Mouse (Mus musculus): ENCODE measurements around the gene Prkag2. TPM values are rescaled to one million over a fixed set of nuclear protein-coding genes. Genes with fewer than 3 reads are reported as not detected.

Gene Prkag2
- polyA plus RNA-seq, 1 experiment from 2014 or later, result 3.9 TPM

DNA sequence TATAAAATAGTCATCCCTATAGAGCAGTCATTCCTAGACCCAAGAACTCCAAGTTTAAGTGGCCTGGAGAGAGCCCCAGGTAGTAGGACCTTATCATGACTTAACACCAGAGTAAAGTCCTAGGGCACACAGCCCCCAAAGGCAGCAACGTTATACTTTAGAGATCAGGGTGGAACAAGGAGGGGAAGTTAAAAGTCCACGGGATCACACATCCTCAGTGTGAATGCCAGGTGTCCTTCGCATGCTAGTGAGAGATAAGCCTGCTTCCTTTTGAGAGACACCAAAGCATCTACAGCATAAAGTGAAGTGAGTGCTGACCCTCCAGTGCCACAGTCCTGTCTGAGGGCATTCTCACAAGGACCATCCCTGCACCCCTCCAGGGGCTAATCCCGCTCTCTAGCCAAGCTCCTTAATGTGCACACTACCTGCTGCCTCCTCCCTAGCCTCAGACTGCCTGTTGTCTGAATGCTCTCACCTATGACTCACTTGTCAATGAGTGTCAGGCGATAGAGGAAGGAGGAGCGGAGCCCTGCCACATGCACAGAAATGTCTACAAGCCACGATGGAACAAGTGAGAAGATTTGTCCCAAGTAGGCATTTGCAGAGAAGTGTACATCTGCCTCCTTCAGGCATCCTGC is 132.4 kb downstream of the Prkag2 start:
- 20% methylated on average over 7 of the region's 7 CpGs for WGBS (ENCODE audit: insufficient replicate concordance)
- Histone ChIP-seq H3K9me3 (replicated peaks) (no peaks in the 10 kb centered on the region), H3K4me1 (replicated peaks) (peaks cover 27% of the 10 kb centered on the region), H3K4me2 (no peak overlapping the region), H3K9ac (no peak overlapping the region), H3K27me3 (peaks cover 39% of the 10 kb centered on the region), H3K27ac (replicated peaks) (no peak overlapping the region), H3K36me3 (replicated peaks) (no peaks in the 10 kb centered on the region), H3K4me3 (replicated peaks) (no peak overlapping the region)
- ATAC-seq (ENCODE audit: insufficient read depth), result no peak

DNA sequence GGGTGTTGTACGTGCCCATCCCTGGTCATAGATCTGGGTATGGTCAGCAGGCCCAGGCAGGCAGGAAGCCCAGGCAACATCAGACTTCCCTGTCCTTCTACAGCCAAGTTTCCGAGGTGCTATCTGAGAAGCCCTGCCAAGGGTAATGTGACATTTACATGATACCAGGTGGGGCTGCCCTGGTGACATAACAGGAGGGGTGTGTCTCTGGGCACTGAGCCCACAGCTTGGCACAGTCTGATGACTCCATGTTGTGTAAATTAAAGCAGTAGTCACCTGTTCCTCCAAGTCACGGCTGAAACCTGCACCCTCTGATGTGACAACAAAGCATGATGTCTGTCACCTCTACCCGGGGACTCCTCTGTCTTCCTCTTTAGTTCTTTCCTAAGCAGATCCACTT is 136.7 kb downstream of the Prkag2 start:
- Histone ChIP-seq H3K4me1 (replicated peaks) (peaks cover 10% of the 10 kb centered on the region), H3K36me3 (replicated peaks) (no peaks in the 10 kb centered on the region), H3K4me2 (no peak overlapping the region), H3K27me3 (peaks cover 23% of the 10 kb centered on the region), H3K9me3 (replicated peaks) (no peaks in the 10 kb centered on the region), H3K9ac (no peak overlapping the region), H3K27ac (replicated peaks) (no peak overlapping the region), H3K4me3 (replicated peaks) (no peak overlapping the region)
- WGBS (ENCODE audit: insufficient replicate concordance), result 55% methylated on average over 4 of the region's 4 CpGs
- no peak for ATAC-seq (ENCODE audit: insufficient read depth)

- Histone ChIP-seq H3K27me3 (0 out of 2 replicates have a peak, but pooled peaks cover 2% of the 10 kb centered on the region), H3K4me3 (replicated peaks) (no peak overlapping the region), H3K36me3 (replicated peaks) (no peaks in the 10 kb centered on the region), H3K4me2 (no peak overlapping the region), H3K9me3 (replicated peaks) (no peaks in the 10 kb centered on the region), H3K4me1 (replicated peaks) (no peaks in the 10 kb centered on the region), H3K9ac (no peak overlapping the region), H3K27ac (replicated peaks) (no peak overlapping the region)
- ATAC-seq (ENCODE audit: insufficient read depth), result no peak
- 74% methylated on average over 5 of the region's 5 CpGs for WGBS (ENCODE audit: insufficient replicate concordance)
These were observed 139.7 kb downstream of the Prkag2 start for GRCm38 (mm10) chr5:24960791-24961190.

DNA sequence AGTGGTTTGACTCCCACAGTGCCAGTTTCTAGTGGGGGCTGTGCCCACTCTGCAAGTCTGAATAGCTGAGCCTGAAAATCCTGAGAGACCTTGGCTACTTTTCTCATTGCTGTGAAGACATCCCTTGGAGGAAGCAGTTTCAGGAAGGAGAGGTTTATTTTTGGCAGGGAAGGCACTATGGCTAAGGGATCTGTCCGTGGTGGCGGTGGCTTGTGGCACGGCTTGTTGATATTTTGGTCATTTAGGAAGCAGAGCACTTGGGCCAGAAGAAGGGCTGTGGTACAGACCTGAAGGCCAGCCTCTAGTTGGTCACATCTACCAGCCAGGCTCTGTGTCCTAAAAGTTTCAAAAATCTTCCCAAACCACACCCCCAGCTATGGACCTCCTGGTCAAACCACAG is 140.7 kb downstream of the Prkag2 start:
- H3K4me2 ChIP-seq, result no peak overlapping the region
- WGBS (ENCODE audit: insufficient replicate concordance), result 49% methylated on average over 3 of the region's 3 CpGs
- no peaks in the 10 kb centered on the region for H3K27me3 ChIP-seq
- H3K27ac ChIP-seq (replicated peaks), result no peak overlapping the region
- no peak overlapping the region for H3K9ac ChIP-seq
- H3K36me3 ChIP-seq (replicated peaks), result no peaks in the 10 kb centered on the region
- H3K9me3 ChIP-seq (replicated peaks), result no peaks in the 10 kb centered on the region
- no peaks in the 10 kb centered on the region for H3K4me1 ChIP-seq (replicated peaks)
- no peak overlapping the region for H3K4me3 ChIP-seq (replicated peaks)
- ATAC-seq (ENCODE audit: insufficient read depth), result no peak

DNA sequence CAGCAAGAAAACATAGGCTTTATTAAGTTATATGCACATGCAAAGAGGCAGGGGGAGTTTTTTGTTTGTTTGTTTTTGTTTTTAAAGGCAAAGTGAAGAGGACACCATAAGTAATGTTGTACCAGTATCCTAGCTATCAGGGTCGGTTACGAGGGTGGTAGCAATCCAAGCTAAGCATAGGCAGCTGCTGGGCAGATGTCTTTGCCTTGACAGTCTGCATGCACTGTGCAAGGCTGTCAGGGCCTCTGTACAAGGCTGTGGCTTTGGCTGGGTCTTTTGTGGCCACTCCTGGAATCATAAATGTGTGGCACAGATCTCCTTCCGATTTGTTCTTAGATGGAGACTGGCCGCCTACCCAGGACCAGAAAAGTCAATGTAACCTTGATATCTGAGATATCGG is 141.8 kb downstream of the Prkag2 start:
- no peak for ATAC-seq (ENCODE audit: insufficient read depth)
- H3K4me3 ChIP-seq (replicated peaks), result no peak overlapping the region
- H3K4me2 ChIP-seq, result no peak overlapping the region
- no peaks in the 10 kb centered on the region for H3K36me3 ChIP-seq (replicated peaks)
- no peak overlapping the region for H3K27ac ChIP-seq (replicated peaks)
- H3K4me1 ChIP-seq (replicated peaks), result no peaks in the 10 kb centered on the region
- WGBS (ENCODE audit: insufficient replicate concordance), result 70% methylated on average over 5 of the region's 5 CpGs
- H3K9me3 ChIP-seq (replicated peaks), result no peaks in the 10 kb centered on the region
- H3K9ac ChIP-seq, result no peak overlapping the region
- no peaks in the 10 kb centered on the region for H3K27me3 ChIP-seq

DNA sequence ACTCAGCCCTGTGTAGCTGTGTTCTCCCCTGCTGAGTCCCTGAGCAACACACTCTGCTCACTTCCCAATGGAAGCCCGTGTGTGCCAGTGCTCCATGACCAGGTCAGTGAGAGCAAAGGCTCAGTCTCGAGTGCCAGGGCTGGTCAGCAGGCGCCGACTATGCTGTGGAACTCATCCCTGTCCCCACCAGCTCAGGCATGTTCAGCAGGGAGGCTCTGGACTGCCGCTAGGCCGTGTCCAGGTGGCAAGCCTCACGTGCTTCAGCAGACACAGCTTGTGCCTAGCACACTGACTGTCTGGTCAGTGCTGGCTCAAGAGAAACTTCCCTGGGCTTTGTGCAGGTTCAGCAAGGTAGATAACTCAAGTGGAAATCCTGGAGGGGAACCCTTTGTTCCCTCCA is 143.6 kb downstream of the Prkag2 start:
- WGBS (ENCODE audit: insufficient replicate concordance), result 72% methylated on average over 7 of the region's 7 CpGs
- H3K36me3 ChIP-seq (replicated peaks), result no peaks in the 10 kb centered on the region
- no peak overlapping the region for H3K4me2 ChIP-seq
- H3K9ac ChIP-seq, result no peak overlapping the region
- no peak for ATAC-seq (ENCODE audit: insufficient read depth)
- H3K27ac ChIP-seq (replicated peaks), result no peak overlapping the region
- no peaks in the 10 kb centered on the region for H3K4me1 ChIP-seq (replicated peaks)
- H3K27me3 ChIP-seq, result no peaks in the 10 kb centered on the region
- no peaks in the 10 kb centered on the region for H3K9me3 ChIP-seq (replicated peaks)
- H3K4me3 ChIP-seq (replicated peaks), result no peak overlapping the region

DNA sequence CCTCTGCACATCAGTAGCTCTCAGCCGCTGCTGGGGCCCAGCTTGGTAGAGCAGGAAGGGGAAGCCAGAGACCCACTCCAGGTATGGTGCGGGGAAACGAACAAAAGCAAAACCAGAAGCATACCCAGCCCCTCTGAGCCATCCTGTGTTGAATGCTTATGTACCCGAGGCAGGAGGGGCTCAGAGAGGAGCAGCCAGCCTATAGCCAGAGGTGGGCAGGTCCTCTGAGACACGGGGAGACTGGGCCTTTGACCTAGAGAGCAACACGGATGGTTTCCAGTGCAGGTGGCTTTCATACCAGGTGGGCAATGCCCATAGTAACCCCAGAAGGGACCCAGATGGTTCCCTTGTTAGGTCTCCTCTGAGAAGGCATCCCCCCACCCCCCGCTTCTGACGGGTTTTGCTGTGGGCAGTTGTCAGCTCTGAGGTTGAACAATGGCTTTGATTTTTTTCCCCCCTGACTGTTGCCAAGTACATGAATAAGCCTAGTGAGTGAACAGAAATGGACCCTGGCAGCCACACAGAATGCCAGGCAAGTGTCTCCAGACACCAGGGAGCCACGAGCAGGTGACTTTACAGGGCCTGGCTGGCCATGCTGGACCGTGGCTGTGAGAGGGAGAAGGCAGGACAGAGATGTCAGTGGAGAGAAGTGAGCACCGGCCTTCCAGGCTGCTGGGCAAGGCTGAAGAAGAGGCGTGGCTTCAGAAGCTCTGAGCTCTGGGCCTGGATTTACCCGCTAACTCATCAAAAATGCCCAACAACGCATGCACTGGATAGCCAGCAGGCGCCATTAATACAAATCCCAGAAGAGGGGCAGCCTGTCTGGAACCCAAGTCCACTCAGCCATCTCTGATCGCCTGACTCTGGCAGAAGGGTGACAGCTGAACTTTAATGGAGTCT is 147.3 kb downstream of the Prkag2 start:
- Histone ChIP-seq H3K4me1 (replicated peaks) (no peaks in the 10 kb centered on the region), H3K27ac (replicated peaks) (no peak overlapping the region), H3K4me3 (replicated peaks) (no peak overlapping the region), H3K9me3 (replicated peaks) (no peaks in the 10 kb centered on the region), H3K27me3 (peaks cover 5% of the 10 kb centered on the region), H3K36me3 (replicated peaks) (no peaks in the 10 kb centered on the region), H3K9ac (no peak overlapping the region), H3K4me2 (no peak overlapping the region)
- 51% methylated on average over 16 of the region's 16 CpGs for whole genome bisulfite sequencing (ENCODE audit: insufficient replicate concordance)
- no peak for ATAC-seq (ENCODE audit: insufficient read depth)

- ATAC-seq (ENCODE audit: insufficient read depth), result no peak
- H3K9me3 ChIP-seq (replicated peaks), result no peaks in the 10 kb centered on the region
- WGBS (ENCODE audit: insufficient replicate concordance), result 48% methylated on average over 6 of the region's 6 CpGs
- H3K36me3 ChIP-seq (replicated peaks), result no peaks in the 10 kb centered on the region
- H3K4me1 ChIP-seq (replicated peaks), result no peaks in the 10 kb centered on the region
- H3K27ac ChIP-seq (replicated peaks), result no peak overlapping the region
- H3K4me2 ChIP-seq, result no peak overlapping the region
- peaks cover 5% of the 10 kb centered on the region for H3K27me3 ChIP-seq
- no peak overlapping the region for H3K9ac ChIP-seq
- no peak overlapping the region for H3K4me3 ChIP-seq (replicated peaks)
These were observed 148.2 kb downstream of the Prkag2 start for GRCm38 (mm10) chr5:24952212-24952611.

DNA sequence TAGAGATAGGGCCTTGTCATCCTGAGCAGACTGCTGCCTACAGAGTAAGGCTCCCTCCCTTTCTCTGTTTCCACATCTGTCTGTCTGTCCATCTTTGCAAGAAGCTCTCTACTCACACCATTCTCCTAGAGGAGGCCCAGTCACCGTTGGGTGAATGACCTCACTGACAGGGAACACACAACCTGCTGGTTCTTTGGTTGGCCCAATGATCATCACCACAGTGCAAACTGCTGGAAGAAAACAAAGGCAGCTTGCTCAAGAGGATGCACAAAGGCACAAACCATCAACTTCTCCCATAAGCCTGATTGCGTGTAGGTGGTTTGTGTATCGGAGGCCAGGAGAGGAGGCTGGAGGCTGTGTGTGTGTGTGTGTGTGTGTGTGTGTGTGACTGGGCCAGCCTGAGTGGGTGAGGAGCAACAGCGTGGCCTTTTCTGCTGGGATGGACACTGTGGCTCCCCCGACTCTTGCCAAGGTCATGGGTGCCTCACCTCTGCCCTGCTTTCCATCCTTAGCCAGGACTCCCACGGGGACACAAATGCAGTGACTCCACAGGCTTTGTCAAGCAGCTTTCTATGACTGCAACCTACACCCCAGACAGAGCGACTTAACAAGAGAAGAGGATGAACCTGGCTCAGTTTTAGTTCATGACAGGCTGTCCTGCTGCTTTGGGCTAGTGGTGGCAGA is 149.4 kb downstream of the Prkag2 start:
- Histone ChIP-seq H3K4me2 (no peak overlapping the region), H3K27me3 (peaks cover 5% of the 10 kb centered on the region), H3K9me3 (replicated peaks) (no peaks in the 10 kb centered on the region), H3K27ac (replicated peaks) (no peak overlapping the region), H3K4me1 (replicated peaks) (no peaks in the 10 kb centered on the region), H3K4me3 (replicated peaks) (no peak overlapping the region), H3K36me3 (replicated peaks) (no peaks in the 10 kb centered on the region), H3K9ac (no peak overlapping the region)
- WGBS (ENCODE audit: insufficient replicate concordance), result 68% methylated on average over 7 of the region's 7 CpGs
- ATAC-seq (ENCODE audit: insufficient read depth), result no peak

DNA sequence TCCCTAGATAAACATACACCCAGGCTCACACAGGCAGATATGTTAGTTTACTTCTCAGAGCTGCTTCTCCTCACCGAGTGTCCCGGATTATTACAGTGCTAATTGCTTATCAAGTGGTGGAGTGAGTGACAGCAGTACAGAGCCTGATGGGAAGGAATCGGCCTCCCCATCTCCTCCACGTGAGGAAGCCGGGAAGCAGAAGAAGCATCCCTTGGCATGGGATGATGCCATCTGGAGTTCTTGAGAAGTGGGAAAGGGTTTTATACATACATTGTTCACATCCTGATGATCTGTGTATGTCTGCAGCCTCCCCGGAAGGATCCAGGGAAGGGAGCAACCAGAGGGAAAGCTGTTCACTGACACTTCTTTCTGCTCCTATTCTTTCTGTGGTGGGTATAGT is 150.4 kb downstream of the Prkag2 start:
- no peak overlapping the region for H3K4me3 ChIP-seq (replicated peaks)
- H3K9me3 ChIP-seq (replicated peaks), result no peaks in the 10 kb centered on the region
- H3K4me1 ChIP-seq (replicated peaks), result no peaks in the 10 kb centered on the region
- H3K27me3 ChIP-seq, result peaks cover 5% of the 10 kb centered on the region
- no peak overlapping the region for H3K4me2 ChIP-seq
- WGBS (ENCODE audit: insufficient replicate concordance), result 65% methylated on average over 6 of the region's 6 CpGs
- ATAC-seq (ENCODE audit: insufficient read depth), result no peak
- no peak overlapping the region for H3K27ac ChIP-seq (replicated peaks)
- no peaks in the 10 kb centered on the region for H3K36me3 ChIP-seq (replicated peaks)
- H3K9ac ChIP-seq, result no peak overlapping the region

Data from liver, embryonic 15.5 days (tissue).